Mouse (Mus musculus): Measurements from ENCODE around the gene Csnk1g1.

DNA sequence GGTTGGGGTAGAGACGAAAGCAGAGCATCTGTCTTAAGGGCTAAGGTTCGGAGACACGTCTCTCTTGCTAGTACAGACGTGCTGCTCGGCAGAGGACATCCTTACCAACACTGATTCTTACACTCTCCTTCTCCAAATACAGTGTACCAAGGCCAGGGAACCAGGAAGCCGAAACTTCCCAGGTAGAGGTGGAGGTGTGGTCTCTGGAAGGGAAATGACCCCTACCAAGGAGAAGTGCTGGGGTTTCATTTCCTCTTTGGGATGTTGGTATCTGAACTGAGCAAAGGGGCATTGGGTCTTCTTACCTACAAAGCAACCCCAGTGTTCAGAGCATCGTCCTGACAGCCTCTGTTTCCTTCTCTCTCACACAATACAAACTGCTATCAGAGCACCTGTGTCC is 164.0 kb downstream of the Csnk1g1 start:
- TF ChIP-seq CTCF (IDR thresholded peaks at IDR 0.05; ENCODE audit: low read depth) (no peak), EP300 (IDR thresholded peaks at IDR 0.05; ENCODE audit: low read depth) (no peak)

Measured in liver, postnatal 0 days (tissue).